Mouse (Mus musculus): Measurements from ENCODE around the gene Ddit4l.

GRCm38 (mm10) chr3:137642137-137642536 lies 20.7 kb downstream of the Ddit4l start:
- no peak for TF ChIP-seq EP300 (IDR thresholded peaks at IDR 0.05; ENCODE audit: insufficient read depth, low read depth, low read length)
- no peak for TF ChIP-seq CTCF (IDR thresholded peaks at IDR 0.05)
- TF ChIP-seq POLR2A (IDR thresholded peaks at IDR 0.05; ENCODE audit: insufficient read depth, low read depth, low read length), result no peak
